Mouse (Mus musculus) liver, embryonic 14.5 days (tissue): ENCODE measurements around the gene Nmur1. TPM values are rescaled to one million over a fixed set of nuclear protein-coding genes. Genes with fewer than 3 reads are reported as not detected.

ENCODE experiments used
- ATAC-seq: fragments of 200-750 bp; cut with Nextera tagmentation; 2 replicates; pipeline ENCODE4 v1.8.0; 2017; ENCODE audit warnings: moderate number of reproducible peaks, mild to moderate bottlenecking, moderate library complexity; ENCODE audit not compliant: insufficient read depth
- DNase-seq, 3 experiments: peaks; one replicate each; pipeline ENCODE4 v3.0.0-alpha.2; 2012 to 2013; ENCODE audit warnings: low read depth in 3 of 3, low spot score in 3 of 3
- H3K27ac ChIP-seq: fragments of 300-500 bp; sonication (generic); 2 replicates; pipeline ENCODE4 v1.5.1; 2014; ENCODE audit warnings: moderate library complexity, mild to moderate bottlenecking, control low read depth, inconsistent platforms
- H3K27me3 ChIP-seq: fragments of 300-500 bp; sonication (generic); 2 replicates; pipeline ENCODE4 v1.6.1; 2014; ENCODE audit warnings: mild to moderate bottlenecking, low read length, moderate library complexity; ENCODE audit not compliant: control insufficient read depth, insufficient read depth
- H3K36me3 ChIP-seq: fragments of 300-500 bp; sonication (generic); replicated peaks from 2 replicates; pipeline ENCODE4 v1.6.1; 2014; ENCODE audit warnings: low read depth; ENCODE audit not compliant: control insufficient read depth, insufficient read depth
- H3K4me1 ChIP-seq, 2 experiments: fragments of 200-500 bp in 1 of 2; fragments of 300-500 bp in 1 of 2; sonication (generic) in 1 of 2; replicated peaks; 2 replicates each; pipeline ENCODE4 v1.6.1; 2012 to 2014; ENCODE audit warnings: antibody characterized with exemption in 1 of 2, inconsistent platforms in 1 of 2, low read length in 1 of 2; ENCODE audit not compliant: control insufficient read depth in 2 of 2, insufficient read depth in 2 of 2
- H3K4me2 ChIP-seq: fragments of 300-500 bp; sonication (generic); 2 replicates; pipeline ENCODE4 v1.6.1; 2014; ENCODE audit warnings: low read depth, mild to moderate bottlenecking, control low read depth, moderate library complexity
- H3K4me3 ChIP-seq, 2 experiments: fragments of 200-500 bp in 1 of 2; fragments of 300-500 bp in 1 of 2; sonication (generic) in 1 of 2; 2 replicates each; pipeline ENCODE4 v1.5.1; 2012 to 2014; ENCODE audit warnings: low read depth in 2 of 2, low read length in 2 of 2, mild to moderate bottlenecking in 2 of 2, control low read depth in 1 of 2, inconsistent platforms in 1 of 2, moderate library complexity in 1 of 2; ENCODE audit not compliant: insufficient read depth in 1 of 2
- H3K9ac ChIP-seq: fragments of 300-500 bp; sonication (generic); replicated peaks from 2 replicates; pipeline ENCODE4 v1.6.1; 2014; ENCODE audit warnings: mild to moderate bottlenecking, control low read depth, moderate library complexity
- H3K9me3 ChIP-seq: fragments of 300-500 bp; sonication (generic); 2 replicates; pipeline ENCODE4 v1.6.1; 2016; ENCODE audit warnings: low read length, mixed read lengths; ENCODE audit not compliant: control insufficient read depth
- CTCF ChIP-seq: IDR thresholded peaks from 2 replicates; pipeline ENCODE4 v1.5.1; 2016; ENCODE audit warnings: antibody characterized with exemption, low read depth, control low read depth
- EP300 ChIP-seq: IDR thresholded peaks from 2 replicates; pipeline ENCODE4 v1.6.1; 2016; ENCODE audit warnings: antibody characterized with exemption, low read depth
- WGBS: fragments of 180-500 bp; shearing (Covaris S2); extraction: QIAGEN DNeasy Blood & Tissue Kit; methylation state at CpG from one replicate; pipeline ENCODE4 v1.1.7; 2014; ENCODE audit not compliant: insufficient replicate concordance; 5-methylcytosine and 5-hydroxymethylcytosine counted together
- polyA plus RNA-seq, 2 experiments: library from polyadenylated mRNA; depleted of rRNA in 1 of 2; stranded (reverse) in 1 of 2; unstranded in 1 of 2; fragments of >200 nt; fragmentation: Nextera tagmentation in 1 of 2; extraction: Ambion mirVana in 1 of 2; gene quantifications; 2 replicates each; pipeline versions ENCODE4 v1.2.1 to v1.2.3; 2012 to 2014

Gene Nmur1
- polyA plus RNA-seq, 2 experiments = not detected

DNA sequence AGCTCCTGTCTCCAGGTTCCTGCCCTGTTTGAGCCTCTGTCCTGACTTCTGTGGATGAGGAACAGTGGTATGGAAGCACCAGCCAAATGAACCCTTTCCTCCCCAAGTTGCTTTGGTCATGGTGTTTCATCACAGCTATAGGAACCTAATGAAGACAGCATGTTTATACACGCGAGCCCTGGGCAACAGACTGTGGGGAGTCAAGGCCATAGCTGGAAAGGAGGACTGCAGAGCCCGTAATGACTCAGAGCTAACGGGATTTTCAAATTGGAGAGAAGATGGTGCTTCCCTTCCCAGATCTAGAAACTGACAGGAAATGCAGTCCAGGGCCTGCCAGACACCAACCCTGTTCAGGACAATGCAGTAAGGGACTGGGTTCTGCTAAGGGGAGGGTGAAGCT lies 33.3 kb upstream of the Nmur1 start:
- Histone ChIP-seq H3K4me1 (peaks cover 0 to 4% of the 10 kb centered on the region in 2 experiments; a peak in 1 of 4 replicates), H3K27me3 (no peaks in the 10 kb centered on the region), H3K4me2 (no peak overlapping the region), H3K4me3 (no peak overlapping the region), H3K9me3 (no peaks in the 10 kb centered on the region), H3K27ac (no peak overlapping the region), H3K36me3 (no peaks in the 10 kb centered on the region), H3K9ac (no peak overlapping the region)
- ATAC-seq (no peak), DNase-seq (no peak)
- TF ChIP-seq EP300 (no peak), CTCF (no peak)
- 53% methylated on average over 4 of the region's 4 CpGs for WGBS

DNA sequence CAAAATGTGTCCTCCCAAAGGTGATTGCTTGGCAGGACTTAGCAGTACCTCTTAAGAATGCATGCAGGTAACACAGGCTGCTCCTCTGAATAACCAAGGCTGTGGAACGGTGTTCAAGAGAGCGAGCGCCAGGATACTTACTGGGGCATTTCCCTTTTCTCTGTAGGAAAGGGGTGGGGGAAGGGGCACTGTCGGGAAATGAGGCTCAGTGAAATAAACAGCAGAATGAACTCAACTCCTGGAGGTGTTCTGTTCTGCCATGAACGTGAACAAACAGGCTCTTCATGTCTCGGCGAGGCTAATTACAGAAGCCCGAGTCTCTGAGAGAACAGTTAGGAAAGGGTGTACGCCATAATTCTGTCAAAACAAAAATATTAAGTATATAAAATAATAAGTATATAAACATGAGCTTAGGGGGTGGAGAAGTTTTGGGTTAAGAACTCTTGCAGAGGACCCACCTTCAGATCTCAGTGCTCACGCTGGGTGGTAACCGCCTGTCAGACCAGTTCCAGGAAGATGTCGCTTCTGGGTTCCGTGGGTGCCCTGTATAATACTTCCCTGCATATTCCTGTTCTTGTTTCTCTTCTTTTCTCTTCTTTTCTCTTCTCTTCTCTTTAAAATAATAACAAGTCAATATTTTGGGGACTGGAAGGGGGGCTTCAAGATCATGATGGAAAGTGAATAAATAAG lies 31.0 kb upstream of the Nmur1 start:
- Histone ChIP-seq H3K27me3 (no peaks in the 10 kb centered on the region), H3K4me3 (no peak overlapping the region), H3K4me2 (peak overlapping the region; percentile 24; the same call in 1 of the 2 replicates), H3K9me3 (no peaks in the 10 kb centered on the region), H3K36me3 (no peaks in the 10 kb centered on the region), H3K9ac (peak overlapping the region; percentile 5; the same call in 1 of the 2 replicates), H3K4me1 (peaks cover 0 to 4% of the 10 kb centered on the region in 2 experiments; a peak in 1 of 4 replicates), H3K27ac (no peak overlapping the region)
- TF ChIP-seq EP300 (no peak), CTCF (no peak)
- ATAC-seq = no peak
- DNase-seq = no peak
- 35% methylated on average over 13 of the region's 13 CpGs for WGBS

DNA sequence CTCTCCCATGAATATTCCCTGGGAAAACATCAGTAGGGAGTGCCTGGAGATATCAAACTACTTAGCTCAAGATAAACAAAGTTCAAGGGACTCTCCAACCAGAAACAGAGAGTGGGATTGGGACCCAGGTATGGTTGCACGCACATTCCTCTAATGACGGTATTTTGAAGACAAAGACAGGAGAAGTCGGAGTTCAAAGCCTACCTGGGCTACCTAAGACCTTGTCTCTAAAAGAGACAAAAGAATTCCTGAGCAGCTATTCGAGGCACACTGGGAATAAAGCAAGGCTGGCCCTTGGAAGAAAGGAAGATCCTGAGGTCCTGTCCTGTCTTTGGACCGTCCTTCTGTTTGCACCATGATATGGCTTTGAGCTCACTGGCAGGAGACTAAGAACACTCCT lies 26.7 kb upstream of the Nmur1 start:
- TF ChIP-seq EP300 (no peak), CTCF (no peak)
- no peak for ATAC-seq

DNA sequence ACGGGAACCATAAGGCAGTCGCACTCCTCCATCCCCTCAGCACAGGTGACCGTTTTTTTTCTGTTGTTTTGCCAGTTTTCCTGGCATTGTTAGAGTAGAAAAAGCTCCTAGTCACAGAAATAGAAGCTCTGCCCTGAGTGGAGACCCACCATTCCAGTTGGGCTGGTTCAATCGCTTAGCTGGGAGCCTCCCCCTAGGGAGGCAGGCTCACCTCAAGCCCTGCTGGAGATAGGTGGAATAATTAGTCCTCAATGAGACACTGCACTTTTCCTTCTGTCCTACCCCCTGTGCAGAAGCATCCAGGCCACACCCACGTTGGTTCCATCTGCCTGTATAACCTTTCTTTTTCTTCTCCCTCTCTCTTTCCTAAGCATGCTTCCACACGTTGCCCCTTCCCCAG lies 23.9 kb upstream of the Nmur1 start:
- DNase-seq = no peak

More for the DNA sequence above, 26.7 kb upstream of the Nmur1 start:
- H3K4me3 ChIP-seq = no peak overlapping the region
- H3K4me2 ChIP-seq = no peak overlapping the region
- 0 out of 4 replicates have a peak, but pooled peaks cover 0 to 8% of the 10 kb centered on the region in 2 experiments for H3K4me1 ChIP-seq
- no peaks in the 10 kb centered on the region for H3K36me3 ChIP-seq
- H3K27ac ChIP-seq = no peak overlapping the region
- 68% methylated on average over 5 of the region's 5 CpGs for WGBS
- no peak overlapping the region for H3K9ac ChIP-seq
- H3K9me3 ChIP-seq = no peaks in the 10 kb centered on the region
- no peak for DNase-seq
- no peaks in the 10 kb centered on the region for H3K27me3 ChIP-seq

DNA sequence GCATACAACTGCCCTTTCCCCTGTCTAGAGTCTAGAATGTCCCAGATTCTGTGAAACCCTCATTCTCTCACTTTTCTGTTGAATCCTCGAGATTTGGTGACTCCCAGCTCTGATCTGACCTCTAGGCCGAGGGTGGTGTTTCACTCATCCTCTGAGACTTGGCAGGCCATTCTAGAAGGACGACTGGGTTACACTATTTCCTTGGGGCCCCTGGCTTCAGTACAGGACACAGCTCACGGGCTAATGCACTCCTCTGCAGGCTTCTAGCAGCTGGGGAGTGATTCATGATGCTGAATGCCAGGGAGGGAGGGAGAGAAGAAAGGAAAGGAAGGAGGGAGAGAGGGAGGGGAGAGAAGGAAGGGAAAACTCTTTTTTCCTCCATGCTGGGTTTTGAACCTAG lies 22.2 kb upstream of the Nmur1 start:
- ATAC-seq (no peak), DNase-seq (no peak)
- Histone ChIP-seq H3K9me3 (no peaks in the 10 kb centered on the region), H3K4me3 (no peak overlapping the region), H3K27me3 (no peaks in the 10 kb centered on the region), H3K27ac (no peak overlapping the region), H3K36me3 (no peaks in the 10 kb centered on the region), H3K9ac (no peak overlapping the region), H3K4me2 (no peak overlapping the region), H3K4me1 (peaks cover 3 to 12% of the 10 kb centered on the region in 2 experiments)
- no peak for TF ChIP-seq CTCF
- no peak for TF ChIP-seq EP300
- WGBS = 40% methylated on average over 4 of the region's 4 CpGs

More for the DNA sequence above, 23.9 kb upstream of the Nmur1 start:
- peaks cover 0 to 7% of the 10 kb centered on the region in 2 experiments; a peak in 2 of 4 replicates for H3K4me1 ChIP-seq
- 39% methylated on average over 6 of the region's 6 CpGs for WGBS
- no peak overlapping the region for H3K4me3 ChIP-seq
- H3K4me2 ChIP-seq = no peak overlapping the region
- H3K9me3 ChIP-seq = no peaks in the 10 kb centered on the region
- H3K9ac ChIP-seq = no peak overlapping the region
- TF ChIP-seq CTCF (no peak), EP300 (no peak)
- ATAC-seq = no peak
- no peaks in the 10 kb centered on the region for H3K27me3 ChIP-seq
- no peak overlapping the region for H3K27ac ChIP-seq
- H3K36me3 ChIP-seq = no peaks in the 10 kb centered on the region
